Mouse (Mus musculus): ENCODE data around the gene Ttc21a.

The Ttc21a gene

GRCm38 (mm10) chr9:119937005-119937773 lies at the start of gene Ttc21a, which contains the start of gene Gorasp1:
Gene Ttc21a (plus strand): TSS chr9:119937606.
Gene Gorasp1 (minus strand): TSS chr9:119937565.
- DNase-seq, result peak; percentile 96

DNA sequence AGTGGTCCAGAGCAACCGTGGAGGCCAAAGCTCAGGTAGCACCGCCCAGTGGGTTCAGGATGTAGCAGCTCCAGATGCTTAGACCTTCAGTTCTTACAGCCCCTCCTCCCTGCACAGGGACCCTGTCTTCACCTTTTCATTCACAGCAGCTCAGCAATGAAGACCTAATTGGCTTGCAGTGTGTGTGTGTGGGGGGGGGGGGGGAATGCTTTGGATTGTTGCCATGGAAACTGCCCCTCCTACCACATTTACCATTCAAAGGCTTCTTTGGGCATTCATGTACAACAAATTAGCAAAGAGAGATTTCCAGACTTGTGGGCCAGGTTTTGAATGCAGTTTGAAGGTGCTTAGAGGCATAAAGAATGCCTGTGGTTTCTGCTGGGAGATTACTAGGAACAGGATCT lies 48.6 kb upstream of the Ttc21a start:
- DNase-seq, result no peak

DNA sequence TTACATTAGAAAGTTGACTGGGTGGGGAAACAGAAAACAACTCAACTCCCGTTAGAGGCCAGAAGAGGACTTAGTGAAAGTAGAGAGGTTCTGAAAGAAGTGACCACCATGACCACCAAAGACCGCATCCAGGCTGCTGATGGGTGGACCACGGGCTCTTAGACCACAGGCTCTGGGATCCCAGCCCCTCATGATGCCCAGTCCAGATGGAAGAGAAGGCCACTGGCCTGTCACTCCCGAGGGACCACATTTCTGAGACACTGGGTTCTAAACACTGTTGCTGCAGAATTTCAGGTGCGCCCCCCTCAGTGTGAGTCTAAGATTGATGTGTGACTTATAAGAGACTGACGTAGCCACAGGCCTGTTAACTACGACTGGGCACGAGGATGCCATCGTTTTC lies 48.0 kb upstream of the Ttc21a start:
- DNase-seq, result no peak

GRCm38 (mm10) chr9:119890692-119891091 lies 46.7 kb upstream of the Ttc21a start:
- peak in 1 of 2 experiments; percentile 23 for DNase-seq

- no peak for DNase-seq
Observed at GRCm38 (mm10) chr9:119893881-119894280, 43.5 kb upstream of the Ttc21a start.

GRCm38 (mm10) chr9:119894339-119895009 lies 42.9 kb upstream of the Ttc21a start, which contains the start of gene Wdr48:
Gene Wdr48 (plus strand): TSS chr9:119894878.
- peak; percentile 97 to 98 for DNase-seq

GRCm38 (mm10) chr9:119895040-119895721 lies 42.2 kb upstream of the Ttc21a start:
- peak; percentile 68 to 74 for DNase-seq

- no peak for DNase-seq
Observed at GRCm38 (mm10) chr9:119899446-119899845, 38.0 kb upstream of the Ttc21a start.

GRCm38 (mm10) chr9:119902410-119903151 lies 34.8 kb upstream of the Ttc21a start:
- DNase-seq, result no peak

DNA sequence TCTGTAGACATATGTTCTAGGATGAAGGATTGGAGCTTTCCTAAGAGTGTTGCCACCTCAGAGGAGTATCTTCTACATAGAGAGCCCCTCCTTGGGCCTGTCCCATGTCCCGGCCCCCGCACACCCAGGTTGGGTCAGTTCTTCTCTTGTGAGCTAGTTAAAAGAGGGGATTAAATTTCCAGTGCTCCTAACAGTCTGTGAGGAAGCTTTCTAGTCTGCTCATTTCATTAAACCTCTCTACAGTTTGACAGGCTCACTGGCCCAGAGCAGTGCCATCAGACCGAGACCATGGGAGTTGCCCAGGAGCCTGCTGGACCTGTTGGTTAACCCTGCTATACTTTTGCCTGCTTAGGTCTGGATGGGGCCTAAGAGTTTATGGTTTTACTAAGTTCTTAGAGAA lies 28.7 kb upstream of the Ttc21a start:
- DNase-seq, result no peak

GRCm38 (mm10) chr9:119909931-119910330 lies 27.5 kb upstream of the Ttc21a start:
- no peak for DNase-seq

- no peak for DNase-seq
Observed at GRCm38 (mm10) chr9:119913087-119913838, 24.1 kb upstream of the Ttc21a start.

GRCm38 (mm10) chr9:119919858-119920257 lies 17.5 kb upstream of the Ttc21a start:
- DNase-seq, result no peak

GRCm38 (mm10) chr9:119923462-119923861 lies 13.9 kb upstream of the Ttc21a start:
- DNase-seq, result no peak

- DNase-seq, result peak; percentile 41 to 78
Observed at GRCm38 (mm10) chr9:119925120-119925657, 12.2 kb upstream of the Ttc21a start.

- DNase-seq, result peak in 1 of 2 experiments; percentile 53
Observed at GRCm38 (mm10) chr9:119925729-119926128, 11.7 kb upstream of the Ttc21a start.

DNA sequence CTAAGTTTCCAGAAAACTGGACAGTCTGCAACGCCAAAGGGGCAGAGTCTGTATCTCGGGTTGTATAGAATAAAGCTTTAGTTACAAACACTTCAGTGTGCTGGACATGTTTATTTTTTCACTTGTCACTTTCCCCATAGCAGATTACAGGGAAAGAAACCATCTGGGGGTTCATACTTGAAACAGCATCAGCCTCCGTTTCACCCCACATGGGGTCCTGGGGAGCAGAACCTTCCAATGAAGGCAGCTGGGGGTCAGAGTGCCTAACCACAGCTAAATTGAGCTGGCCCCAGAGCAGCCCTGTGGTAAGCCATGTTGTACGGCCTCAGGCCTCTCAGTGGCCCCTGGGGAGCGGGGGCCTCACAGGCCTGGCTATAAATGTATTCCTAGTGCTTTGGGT lies 10.9 kb upstream of the Ttc21a start:
- DNase-seq, result peak; percentile 24 to 78

- DNase-seq, result no peak
Observed at GRCm38 (mm10) chr9:119932358-119932757, 5.0 kb upstream of the Ttc21a start.

- DNase-seq, result no peak
Observed at GRCm38 (mm10) chr9:119933675-119934074, 3.7 kb upstream of the Ttc21a start.

GRCm38 (mm10) chr9:119938496-119938895 lies 1.1 kb downstream of the Ttc21a start:
- DNase-seq, result no peak

- no peak for DNase-seq
Observed at GRCm38 (mm10) chr9:119939646-119940045, 2.2 kb downstream of the Ttc21a start.

DNA sequence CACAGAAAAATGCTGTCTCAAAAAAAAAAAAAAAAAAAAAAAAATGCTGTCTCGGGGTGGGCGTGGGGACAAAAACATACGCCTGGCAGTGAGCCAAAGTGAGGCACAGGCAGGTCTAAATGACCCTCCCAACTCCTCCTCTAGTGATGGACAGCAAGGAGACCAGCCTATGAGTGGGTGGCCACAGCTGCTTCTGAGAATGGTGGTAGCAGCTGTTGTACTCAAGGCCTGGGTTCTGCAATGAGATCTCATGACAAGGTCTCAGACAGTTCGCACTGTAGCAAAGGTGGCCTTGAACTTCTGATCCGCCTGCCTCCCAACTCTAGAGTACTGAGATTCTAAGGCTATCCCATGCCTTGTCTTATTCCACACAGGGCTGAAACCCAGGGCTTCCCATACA lies 4.0 kb downstream of the Ttc21a start:
- no peak for DNase-seq

Data from lung, postnatal 4 days (tissue).